Mouse (Mus musculus): Measurements from ENCODE around the gene Lefty1. TPM values are rescaled to one million over a fixed set of nuclear protein-coding genes. Genes with fewer than 3 reads are reported as not detected.
"Not testable (repeated sequence)": the region's sequence is repeated elsewhere in the genome, so short reads cannot be mapped to it uniquely, and the experiment has no call there.

Lefty1 gene
- total RNA-seq, 1 experiment from 2014 or later, result not detected

- ATAC-seq (ENCODE audit: extremely low read depth, insufficient number of reproducible peaks, low FRiP score, poor library complexity, severe bottlenecking), result 0 out of 2 replicates have a peak, but pooled peaks have one; percentile 21
Observed at GRCm38 (mm10) chr1:180916425-180916824, 18.4 kb upstream of the Lefty1 start.

- ATAC-seq (ENCODE audit: extremely low read depth, insufficient number of reproducible peaks, low FRiP score, poor library complexity, severe bottlenecking), result no peak
Observed at GRCm38 (mm10) chr1:180917053-180917452, 17.8 kb upstream of the Lefty1 start.

GRCm38 (mm10) chr1:180919686-180920085 is 15.1 kb upstream of the Lefty1 start:
- ATAC-seq (ENCODE audit: extremely low read depth, insufficient number of reproducible peaks, low FRiP score, poor library complexity, severe bottlenecking), result no peak

GRCm38 (mm10) chr1:180922273-180923048 is 12.4 kb upstream of the Lefty1 start:
- ATAC-seq (ENCODE audit: extremely low read depth, insufficient number of reproducible peaks, low FRiP score, poor library complexity, severe bottlenecking), result peak; percentile 93

GRCm38 (mm10) chr1:180924737-180925136 is 10.1 kb upstream of the Lefty1 start:
- ATAC-seq (ENCODE audit: extremely low read depth, insufficient number of reproducible peaks, low FRiP score, poor library complexity, severe bottlenecking), result no peak

GRCm38 (mm10) chr1:180926286-180926685 is 8.5 kb upstream of the Lefty1 start:
- peak; percentile 46; the same call in 1 of the 2 replicates for ATAC-seq (ENCODE audit: extremely low read depth, insufficient number of reproducible peaks, low FRiP score, poor library complexity, severe bottlenecking)

GRCm38 (mm10) chr1:180929599-180929998 is 5.2 kb upstream of the Lefty1 start:
- ATAC-seq (ENCODE audit: extremely low read depth, insufficient number of reproducible peaks, low FRiP score, poor library complexity, severe bottlenecking), result no peak

- no peak for ATAC-seq (ENCODE audit: extremely low read depth, insufficient number of reproducible peaks, low FRiP score, poor library complexity, severe bottlenecking)
Observed at GRCm38 (mm10) chr1:180931106-180931505, 3.7 kb upstream of the Lefty1 start.

- no peak for ATAC-seq (ENCODE audit: extremely low read depth, insufficient number of reproducible peaks, low FRiP score, poor library complexity, severe bottlenecking)
Observed at GRCm38 (mm10) chr1:180933659-180934058, 1.2 kb upstream of the Lefty1 start.

GRCm38 (mm10) chr1:180936610-180937398 is 2.0 kb downstream of the Lefty1 start:
- peak; percentile 42; the same call in 1 of the 2 replicates for ATAC-seq (ENCODE audit: extremely low read depth, insufficient number of reproducible peaks, low FRiP score, poor library complexity, severe bottlenecking)

- ATAC-seq (ENCODE audit: extremely low read depth, insufficient number of reproducible peaks, low FRiP score, poor library complexity, severe bottlenecking), result not testable (repeated sequence)
Observed at GRCm38 (mm10) chr1:180937631-180938030, 2.8 kb downstream of the Lefty1 start.

- not testable (repeated sequence) for ATAC-seq (ENCODE audit: extremely low read depth, insufficient number of reproducible peaks, low FRiP score, poor library complexity, severe bottlenecking)
Observed at GRCm38 (mm10) chr1:180938781-180939180, 4.0 kb downstream of the Lefty1 start.

- ATAC-seq (ENCODE audit: extremely low read depth, insufficient number of reproducible peaks, low FRiP score, poor library complexity, severe bottlenecking), result peak; percentile 21; the same call in 1 of the 2 replicates
Observed at GRCm38 (mm10) chr1:180940776-180941460, 6.1 kb downstream of the Lefty1 start.

- no peak for ATAC-seq (ENCODE audit: extremely low read depth, insufficient number of reproducible peaks, low FRiP score, poor library complexity, severe bottlenecking)
Observed at GRCm38 (mm10) chr1:180941726-180942125, 6.9 kb downstream of the Lefty1 start.

GRCm38 (mm10) chr1:180942166-180943031 is 7.6 kb downstream of the Lefty1 start, which contains the start of gene Tmem63a:
TSS of gene Tmem63a (plus strand) at chr1:180942344.
- ATAC-seq (ENCODE audit: extremely low read depth, insufficient number of reproducible peaks, low FRiP score, poor library complexity, severe bottlenecking), result peak; percentile 62

- ATAC-seq (ENCODE audit: extremely low read depth, insufficient number of reproducible peaks, low FRiP score, poor library complexity, severe bottlenecking), result no peak
Observed at GRCm38 (mm10) chr1:180943032-180943644, 8.3 kb downstream of the Lefty1 start.

GRCm38 (mm10) chr1:180943896-180944295 is 9.1 kb downstream of the Lefty1 start:
- no peak for ATAC-seq (ENCODE audit: extremely low read depth, insufficient number of reproducible peaks, low FRiP score, poor library complexity, severe bottlenecking)

- peak; percentile 13; the same call in 1 of the 2 replicates for ATAC-seq (ENCODE audit: extremely low read depth, insufficient number of reproducible peaks, low FRiP score, poor library complexity, severe bottlenecking)
Observed at GRCm38 (mm10) chr1:180944553-180944952, 9.7 kb downstream of the Lefty1 start.
